Mouse (Mus musculus) right cerebral cortex, postnatal 10 days (tissue): Measurements from ENCODE around the gene Il5.

ENCODE experiments used
- DNase-seq, 2 experiments: peaks; one replicate each; pipeline ENCODE4 v3.0.0; 2021; ENCODE audit warnings: low spot score in 2 of 2

Gene Il5

GRCm38 (mm10) chr11:53770125-53770791, 49.7 kb downstream of the Il5 start:
- DNase-seq, result peak; percentile 65 to 73

DNA sequence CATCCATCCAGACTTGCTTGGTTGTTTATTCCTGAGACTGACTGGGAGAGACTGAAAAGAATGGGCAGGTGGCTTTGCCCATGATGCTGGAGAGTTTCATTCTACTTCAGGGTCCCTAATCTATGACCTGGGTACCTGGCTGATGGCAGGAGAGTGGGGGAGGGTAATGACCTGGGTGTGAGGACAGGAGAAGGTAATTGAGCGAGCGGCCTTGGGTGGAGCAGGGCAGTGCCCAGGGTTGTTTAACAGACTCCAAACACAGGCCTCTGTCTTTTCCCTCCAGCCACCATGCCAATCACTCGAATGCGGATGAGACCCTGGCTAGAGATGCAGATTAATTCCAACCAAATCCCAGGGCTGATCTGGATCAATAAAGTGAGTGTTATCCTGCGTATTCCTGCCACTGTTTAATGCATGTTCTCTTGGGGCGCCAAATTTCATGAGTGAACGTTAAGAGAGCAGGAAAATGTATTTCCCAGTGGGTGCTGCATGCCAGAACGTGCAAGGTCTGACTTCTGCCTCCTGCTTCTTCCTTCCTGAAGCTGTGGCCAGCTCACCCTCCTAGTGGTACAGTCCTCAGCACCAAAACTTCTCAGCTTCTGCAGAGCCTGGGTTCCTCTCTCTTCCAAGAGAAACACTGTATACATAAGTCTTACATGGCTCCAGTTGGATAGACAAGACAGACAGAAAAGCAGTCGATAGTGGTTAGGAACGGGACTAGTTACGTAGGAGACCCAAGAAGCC, 50.6 kb downstream of the Il5 start:
- peak in 1 of 2 experiments; percentile 30 for DNase-seq

DNA sequence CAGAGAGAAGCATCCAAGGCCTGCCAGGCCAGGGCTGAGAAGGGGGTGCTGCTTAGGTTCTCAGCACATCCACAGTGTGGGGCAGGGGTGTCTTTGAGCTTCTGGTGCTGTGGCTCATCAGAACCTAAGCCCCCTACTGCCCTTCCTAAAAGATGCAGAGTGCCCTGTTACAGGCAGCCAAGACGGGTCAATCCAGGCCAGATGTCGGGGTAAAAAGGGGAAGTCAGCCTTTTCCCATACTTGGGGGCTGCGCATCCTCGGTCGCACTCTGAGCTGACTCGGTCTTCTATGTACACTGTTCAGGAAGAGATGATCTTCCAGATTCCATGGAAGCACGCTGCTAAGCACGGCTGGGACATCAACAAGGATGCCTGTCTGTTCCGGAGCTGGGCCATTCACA, 51.9 kb downstream of the Il5 start:
- no peak for DNase-seq

DNA sequence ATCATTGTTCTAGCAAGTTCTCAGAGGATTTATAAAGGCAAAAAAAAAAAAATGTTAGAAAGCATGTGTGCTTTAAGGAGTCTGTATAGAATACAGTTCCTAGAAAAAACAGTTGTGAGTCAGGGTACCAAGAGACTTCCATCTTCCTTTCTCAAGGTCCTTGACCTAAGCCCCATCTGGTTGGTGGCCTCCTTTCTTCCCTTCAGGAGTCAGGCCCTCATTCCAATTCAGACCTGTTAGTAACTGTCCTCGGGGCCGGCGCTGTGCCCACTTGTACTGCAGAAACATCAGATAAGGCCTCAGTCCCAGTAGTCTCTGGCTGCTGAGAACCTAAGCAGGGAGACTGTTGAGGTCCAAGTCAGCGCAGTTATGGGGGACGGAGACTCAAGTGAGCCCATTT, 52.5 kb downstream of the Il5 start, which contains the start of gene Gm17334:
TSS of gene Gm17334 (minus strand) at position 101 of the 400 bp plus-strand sequence.
- DNase-seq, result no peak

DNA sequence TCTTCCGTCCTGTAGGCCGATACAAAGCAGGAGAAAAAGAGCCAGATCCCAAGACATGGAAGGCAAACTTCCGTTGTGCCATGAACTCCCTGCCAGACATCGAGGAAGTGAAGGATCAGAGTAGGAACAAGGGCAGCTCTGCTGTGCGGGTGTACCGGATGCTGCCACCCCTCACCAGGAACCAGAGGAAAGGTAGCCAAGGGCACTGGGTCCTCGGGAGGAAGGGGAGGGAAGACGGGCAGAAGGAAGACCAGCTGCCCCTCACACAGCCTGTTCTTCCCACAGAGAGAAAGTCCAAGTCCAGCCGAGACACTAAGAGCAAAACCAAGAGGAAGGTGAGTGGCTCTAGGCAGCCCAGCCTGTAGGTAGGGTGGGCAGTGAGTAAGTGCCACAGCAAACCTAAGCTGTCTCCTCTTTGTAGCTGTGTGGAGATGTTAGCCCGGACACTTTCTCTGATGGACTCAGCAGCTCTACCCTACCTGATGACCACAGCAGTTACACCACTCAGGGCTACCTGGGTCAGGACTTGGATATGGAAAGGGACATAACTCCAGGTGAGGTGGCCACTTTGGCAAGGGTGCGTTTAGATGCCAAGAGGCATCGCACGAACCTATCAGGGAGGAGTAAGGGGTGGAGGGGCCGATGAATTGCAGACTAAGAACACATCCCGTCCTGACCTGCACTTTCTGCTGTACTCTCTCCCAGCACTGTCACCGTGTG, 53.2 kb downstream of the Il5 start:
- DNase-seq, result no peak
